In the genomic region with DNA sequence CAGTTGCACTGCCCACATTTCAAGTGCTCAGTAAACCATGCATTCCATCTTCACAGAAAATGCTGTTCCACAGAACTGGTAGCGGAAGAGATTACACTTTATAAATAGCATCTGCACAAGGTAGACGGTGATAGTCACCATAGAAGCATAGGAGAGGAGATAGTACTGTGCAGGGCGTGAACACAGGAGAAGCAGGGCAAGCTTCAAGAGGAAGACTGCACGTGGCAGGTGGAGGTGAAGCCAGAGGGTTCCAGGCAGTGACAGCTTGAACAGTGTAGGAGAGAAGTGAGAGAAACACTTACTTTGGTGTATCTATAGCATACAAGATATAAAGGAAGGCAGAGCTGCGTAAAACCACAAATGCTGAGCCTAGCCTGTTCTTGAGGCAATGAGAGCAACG, we compare ENCODE assay signal across 15 mouse cellular contexts. TPM values are rescaled to one million over a fixed set of nuclear protein-coding genes. Genes with fewer than 3 reads are reported as not detected.
DNase-seq lines count a peak whose midpoint lies in the region; ATAC-seq and TF ChIP-seq lines count a peak whose summit lies in the region.
"Had no signal": no experiment of that assay in that cellular context is flagged by ENCODE, and none has a peak within 500 bp of the region (broad histone marks: within the 10 kb centered on the region; RNA-seq: fewer than 3 reads in every experiment).

No protein-coding gene starts in this region.

- ATAC-seq in frontal cortex, adult (ENCODE audit: low TSS enrichment): peak; percentile 63
- ATAC-seq: hindbrain, embryonic 16.5 days had no signal

- H3K4me1 ChIP-seq in thymus, adult 2 months (replicated peaks; ENCODE audit: control insufficient read depth, insufficient read depth, low read length): peaks cover 2% of the 10 kb centered on the region; the same call in 1 of the 2 replicates

- 36% methylated on average over 6 of the region's 6 CpGs for WGBS in thymus, adult 2 months

- no peak overlapping the region for H3K4me3 ChIP-seq in thymus, adult 2 months (ENCODE audit: control insufficient read depth, insufficient read depth, low read length)
- H3K4me3 ChIP-seq: erythroblast, embryonic 14.5 days; limb, embryonic 10.5 days; midbrain, embryonic 10.5 days had no signal

- TF ChIP-seq POLR2A in thymus, adult 2 months (IDR thresholded peaks at IDR 0.05; ENCODE audit: control insufficient read depth, extremely low read depth, insufficient read depth, low read length, poor library complexity): no peak

- no peaks in the 10 kb centered on the region for H3K36me3 ChIP-seq in thymus, adult 2 months (ENCODE audit: control insufficient read depth, insufficient read depth, low read length)
- H3K36me3 ChIP-seq: limb, embryonic 10.5 days; midbrain, embryonic 10.5 days had no signal

- no peak for DNase-seq in frontal cortex, postnatal 10 days (ENCODE audit: low spot score in 2 of 2)
- peak; percentile 13 for DNase-seq in layer of hippocampus, adult 9-11 months
- no peak for DNase-seq in layer of hippocampus, adult 11-12 months (ENCODE audit: low spot score)
- peak; percentile 11 for DNase-seq in thymus, postnatal 14 days
- no peak for DNase-seq in thymus, adult 2 months
- peak; percentile 46 for DNase-seq in telencephalon, adult 2 months (ENCODE audit: low read depth, low spot score)
- DNase-seq in cerebellum, adult 18-20 months: no peak
- DNase-seq: cerebellum, adult 9-11 months; kidney, postnatal 36 days; lung, embryonic 14.5 days had no signal

- H3K27ac ChIP-seq in thymus, adult 2 months (ENCODE audit: control insufficient read depth, insufficient read depth, low read length): no peak overlapping the region
- H3K27ac ChIP-seq: limb, embryonic 10.5 days; midbrain, embryonic 10.5 days had no signal

- no peaks in the 10 kb centered on the region for H3K27me3 ChIP-seq in thymus, adult 2 months (ENCODE audit: control insufficient read depth, insufficient read depth, low read length)

- TF ChIP-seq CTCF in thymus, adult 2 months (IDR thresholded peaks at IDR 0.05; ENCODE audit: borderline replicate concordance, control insufficient read depth, extremely low read depth, insufficient read depth, low read length, poor library complexity): no peak

RNA-seq across cellular contexts. Expression of a gene that starts 3.0 kb away (rescaled TPM):
- polyA plus RNA-seq in thymus, adult 2 months (2012; rRNA removed): 75.7 and 78.1 TPM in 2 replicates

Comparison
In these comparisons a context has a peak if more than half of its experiments do, and no peak if none do; other contexts are left out.
1. DNase-seq: peak in layer of hippocampus, adult 9-11 months (single experiment), thymus, postnatal 14 days (single experiment) and telencephalon, adult 2 months (single experiment); none in frontal cortex, postnatal 10 days (0 of 2), layer of hippocampus, adult 11-12 months (single experiment), thymus, adult 2 months (single experiment) and cerebellum, adult 18-20 months (0 of 2).